ENCODE assay signal across 8 mouse cellular contexts in the genomic region with DNA sequence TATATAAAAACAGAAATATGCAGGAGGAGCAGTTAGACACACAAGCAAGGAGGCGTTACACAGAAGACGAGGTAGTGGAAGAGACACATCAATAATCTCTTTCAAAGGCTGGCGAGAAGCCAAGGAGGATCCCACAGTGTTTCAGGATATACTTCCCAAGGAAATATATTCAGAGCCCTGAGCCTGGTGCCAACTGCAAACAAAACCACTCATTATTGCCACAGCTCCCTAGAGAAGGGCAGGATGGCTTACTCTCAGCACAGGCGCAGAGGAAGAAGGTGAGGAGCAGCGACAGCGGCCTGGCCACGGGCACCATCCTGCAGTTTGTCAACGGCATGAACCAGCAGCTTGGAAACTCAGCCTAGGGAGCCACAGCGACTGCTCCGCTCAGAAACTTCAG.
DNase-seq lines count a peak whose midpoint lies in the region; ATAC-seq lines count a peak whose summit lies in the region.

No protein-coding gene starts in this region.

- H3K27me3 ChIP-seq in heart, embryonic 12.5 days (replicated peaks) = no peaks in the 10 kb centered on the region
- no peaks in the 10 kb centered on the region for H3K27me3 ChIP-seq in neural tube, embryonic 12.5 days (replicated peaks)
- H3K27me3 ChIP-seq in hindbrain, embryonic 14.5 days (ENCODE audit: control insufficient read depth, insufficient read depth, low read length) = no peaks in the 10 kb centered on the region

- no peaks in the 10 kb centered on the region for H3K9me3 ChIP-seq in heart, embryonic 12.5 days (replicated peaks)
- no peaks in the 10 kb centered on the region for H3K9me3 ChIP-seq in neural tube, embryonic 12.5 days
- H3K9me3 ChIP-seq in hindbrain, embryonic 14.5 days (ENCODE audit: control insufficient read depth, low read length) = no peaks in the 10 kb centered on the region

- no peak overlapping the region for H3K9ac ChIP-seq in heart, embryonic 12.5 days
- no peak overlapping the region for H3K9ac ChIP-seq in neural tube, embryonic 12.5 days
- no peak overlapping the region for H3K9ac ChIP-seq in hindbrain, embryonic 14.5 days

- H3K36me3 ChIP-seq in heart, embryonic 12.5 days = no peaks in the 10 kb centered on the region
- H3K36me3 ChIP-seq in neural tube, embryonic 12.5 days = no peaks in the 10 kb centered on the region
- no peaks in the 10 kb centered on the region for H3K36me3 ChIP-seq in hindbrain, embryonic 14.5 days (replicated peaks; ENCODE audit: control insufficient read depth, insufficient read depth)

- no peak for ATAC-seq in heart, embryonic 12.5 days (ENCODE audit: insufficient number of reproducible peaks, low FRiP score)
- peak; percentile 52; the same call in 1 of the 2 replicates for ATAC-seq in neural tube, embryonic 12.5 days (ENCODE audit: low FRiP score, low read depth)
- peak; percentile 40; the same call in 1 of the 2 replicates for ATAC-seq in hindbrain, embryonic 14.5 days (ENCODE audit: low FRiP score)
- ATAC-seq in megakaryocyte-erythroid progenitor cell, adult 5-6 weeks (replicated peaks; ENCODE audit: low FRiP score, low TSS enrichment, poor library complexity, severe bottlenecking) = no peak

- H3K4me2 ChIP-seq in heart, embryonic 12.5 days = no peak overlapping the region
- no peak overlapping the region for H3K4me2 ChIP-seq in neural tube, embryonic 12.5 days (replicated peaks)
- no peak overlapping the region for H3K4me2 ChIP-seq in hindbrain, embryonic 14.5 days (replicated peaks)

- peaks cover 18% of the 10 kb centered on the region for H3K4me1 ChIP-seq in heart, embryonic 12.5 days (replicated peaks)
- H3K4me1 ChIP-seq in neural tube, embryonic 12.5 days = peaks cover 20% of the 10 kb centered on the region
- H3K4me1 ChIP-seq in hindbrain, embryonic 14.5 days (replicated peaks; ENCODE audit: control insufficient read depth, insufficient read depth, low read length) = peaks cover 33% of the 10 kb centered on the region

- no peak for DNase-seq in heart, adult 8-10 months (ENCODE audit: low spot score)
- no peak for DNase-seq in neural tube, embryonic 10.5 days (ENCODE audit: extremely low spot score, low spot score)
- DNase-seq in hindbrain, embryonic 14.5 days (ENCODE audit: low spot score) = no peak
- DNase-seq in right cerebral cortex, postnatal 10 days (ENCODE audit: low spot score in 2 of 2) = peak; percentile 54 to 55
- no peak for DNase-seq in embryo, embryonic 10 days (ENCODE audit: low spot score)

- WGBS in heart, embryonic 12.5 days = 72% methylated on average over 10 of the region's 10 CpGs
- WGBS in neural tube, embryonic 12.5 days = 59% methylated on average over 10 of the region's 10 CpGs
- 29% methylated on average over 10 of the region's 10 CpGs for WGBS in hindbrain, embryonic 14.5 days

- H3K4me3 ChIP-seq in heart, embryonic 12.5 days = no peak overlapping the region
- no peak overlapping the region for H3K4me3 ChIP-seq in neural tube, embryonic 12.5 days
- no peak overlapping the region for H3K4me3 ChIP-seq in hindbrain, embryonic 14.5 days (replicated peaks; ENCODE audit: low read length)

- peak overlapping the region; percentile 16; the same call in 1 of the 2 replicates for H3K27ac ChIP-seq in heart, embryonic 12.5 days (ENCODE audit: poor library complexity, severe bottlenecking)
- H3K27ac ChIP-seq in neural tube, embryonic 12.5 days = no peak overlapping the region
- H3K27ac ChIP-seq in hindbrain, embryonic 14.5 days = peak overlapping the region; percentile 65

Comparison
In these comparisons a context has a peak if more than half of its experiments do, and no peak if none do; other contexts are left out.
1. ATAC-seq: peak in neural tube, embryonic 12.5 days (single experiment) and hindbrain, embryonic 14.5 days (single experiment); none in heart, embryonic 12.5 days (single experiment) and megakaryocyte-erythroid progenitor cell, adult 5-6 weeks (single experiment).
2. DNase-seq: peak in right cerebral cortex, postnatal 10 days (2 of 2); none in heart, adult 8-10 months (single experiment), neural tube, embryonic 10.5 days (single experiment), hindbrain, embryonic 14.5 days (single experiment) and embryo, embryonic 10 days (single experiment).